Mouse (Mus musculus): ENCODE data around the gene Trf. TPM values are rescaled to one million over a fixed set of nuclear protein-coding genes. Genes with fewer than 3 reads are reported as not detected.
"Not testable (repeated sequence)": the region's sequence is repeated elsewhere in the genome, so short reads cannot be mapped to it uniquely, and the experiment has no call there.

Gene Trf
- polyA plus RNA-seq, 1 experiment from 2014 or later: 26.3 TPM

GRCm38 (mm10) chr9:103180807-103181565 lies 49.3 kb downstream of the Trf start:
- Histone ChIP-seq H3K9ac (0 out of 2 replicates have a peak overlapping the region, but pooled peaks have one; percentile 33), H3K27me3 (replicated peaks) (no peaks in the 10 kb centered on the region), H3K4me3 (peak overlapping the region; percentile 23), H3K4me1 (peaks cover 14% of the 10 kb centered on the region), H3K36me3 (peaks cover 17% of the 10 kb centered on the region), H3K27ac (no peak overlapping the region), H3K4me2 (replicated peaks) (peak overlapping the region; percentile 61), H3K9me3 (no peaks in the 10 kb centered on the region)
- 4% methylated on average over 20 of the region's 20 CpGs for WGBS
- ATAC-seq (ENCODE audit: low FRiP score, low read depth): peak; percentile 81

- WGBS: 70% methylated on average over 3 of the region's 3 CpGs
- Histone ChIP-seq H3K4me2 (replicated peaks) (peak overlapping the region; percentile 61), H3K9ac (0 out of 2 replicates have a peak overlapping the region, but pooled peaks have one; percentile 33), H3K4me1 (peaks cover 14% of the 10 kb centered on the region), H3K4me3 (no peak overlapping the region), H3K27ac (no peak overlapping the region), H3K36me3 (peaks cover 17% of the 10 kb centered on the region), H3K9me3 (no peaks in the 10 kb centered on the region), H3K27me3 (replicated peaks) (no peaks in the 10 kb centered on the region)
- ATAC-seq (ENCODE audit: low FRiP score, low read depth): no peak
Observed at GRCm38 (mm10) chr9:103180303-103180702, 49.9 kb downstream of the Trf start.

GRCm38 (mm10) chr9:103175692-103176091 lies 54.6 kb downstream of the Trf start:
- no peaks in the 10 kb centered on the region for H3K27me3 ChIP-seq (replicated peaks)
- no peak for ATAC-seq (ENCODE audit: low FRiP score, low read depth)
- peaks cover 13% of the 10 kb centered on the region; the same call in 1 of the 2 replicates for H3K36me3 ChIP-seq
- WGBS: 96% methylated on average over 7 of the region's 7 CpGs
- no peaks in the 10 kb centered on the region for H3K9me3 ChIP-seq
- H3K4me3 ChIP-seq: no peak overlapping the region
- no peak overlapping the region for H3K4me2 ChIP-seq (replicated peaks)
- H3K4me1 ChIP-seq: peaks cover 15% of the 10 kb centered on the region
- no peak overlapping the region for H3K27ac ChIP-seq
- no peak overlapping the region for H3K9ac ChIP-seq

- WGBS: 54% methylated on average over 6 of the region's 6 CpGs
- Histone ChIP-seq H3K9ac (no peak overlapping the region), H3K9me3 (no peaks in the 10 kb centered on the region), H3K4me1 (peaks cover 8% of the 10 kb centered on the region), H3K4me3 (no peak overlapping the region), H3K4me2 (replicated peaks) (no peak overlapping the region), H3K27me3 (replicated peaks) (no peaks in the 10 kb centered on the region), H3K27ac (no peak overlapping the region), H3K36me3 (peaks cover 13% of the 10 kb centered on the region; the same call in 1 of the 2 replicates)
- ATAC-seq (ENCODE audit: low FRiP score, low read depth): no peak
Observed at GRCm38 (mm10) chr9:103174771-103175519, 55.3 kb downstream of the Trf start.

- Histone ChIP-seq H3K27ac (no peak overlapping the region), H3K36me3 (peaks cover 50% of the 10 kb centered on the region), H3K4me2 (replicated peaks) (no peak overlapping the region), H3K9me3 (no peaks in the 10 kb centered on the region), H3K27me3 (replicated peaks) (no peaks in the 10 kb centered on the region), H3K9ac (no peak overlapping the region), H3K4me1 (peaks cover 6% of the 10 kb centered on the region), H3K4me3 (no peak overlapping the region)
- ATAC-seq (ENCODE audit: low FRiP score, low read depth): no peak
- WGBS: 69% methylated on average over 7 of the region's 7 CpGs
Observed at GRCm38 (mm10) chr9:103168771-103169170, 61.5 kb downstream of the Trf start.

GRCm38 (mm10) chr9:103168046-103168445 lies 62.2 kb downstream of the Trf start:
- Histone ChIP-seq H3K27me3 (replicated peaks) (no peaks in the 10 kb centered on the region), H3K9ac (no peak overlapping the region), H3K36me3 (peaks cover 57% of the 10 kb centered on the region), H3K4me2 (replicated peaks) (no peak overlapping the region), H3K9me3 (no peaks in the 10 kb centered on the region), H3K4me3 (no peak overlapping the region), H3K27ac (no peak overlapping the region), H3K4me1 (peaks cover 6% of the 10 kb centered on the region)
- peak; percentile 48; the same call in 1 of the 2 replicates for ATAC-seq (ENCODE audit: low FRiP score, low read depth)
- 77% methylated on average over 6 of the region's 6 CpGs for WGBS

- Histone ChIP-seq H3K4me2 (replicated peaks) (no peak overlapping the region), H3K36me3 (peaks cover 70% of the 10 kb centered on the region), H3K4me1 (no peaks in the 10 kb centered on the region; the same call in 1 of the 2 replicates), H3K9ac (no peak overlapping the region), H3K27ac (no peak overlapping the region), H3K4me3 (no peak overlapping the region), H3K9me3 (no peaks in the 10 kb centered on the region), H3K27me3 (replicated peaks) (no peaks in the 10 kb centered on the region)
- no peak for ATAC-seq (ENCODE audit: low FRiP score, low read depth)
- 80% methylated on average over 15 of the region's 15 CpGs for WGBS
Observed at GRCm38 (mm10) chr9:103163806-103164205, 66.4 kb downstream of the Trf start.

GRCm38 (mm10) chr9:103155158-103155557 lies 75.1 kb downstream of the Trf start:
- H3K4me1 ChIP-seq; H3K9ac ChIP-seq; H3K27ac ChIP-seq; H3K4me3 ChIP-seq; H3K9me3 ChIP-seq; H3K4me2 ChIP-seq (replicated peaks); H3K36me3 ChIP-seq; H3K27me3 ChIP-seq (replicated peaks); ATAC-seq (ENCODE audit: low FRiP score, low read depth): not testable (repeated sequence)
- 90% methylated on average over 7 of the region's 7 CpGs for WGBS

GRCm38 (mm10) chr9:103154568-103154967 lies 75.7 kb downstream of the Trf start:
- Histone ChIP-seq H3K4me3 (no peak overlapping the region), H3K4me1 (no peaks in the 10 kb centered on the region), H3K36me3 (peaks cover 4% of the 10 kb centered on the region; the same call in 1 of the 2 replicates), H3K4me2 (replicated peaks) (no peak overlapping the region), H3K27me3 (replicated peaks) (no peaks in the 10 kb centered on the region), H3K9ac (no peak overlapping the region), H3K9me3 (no peaks in the 10 kb centered on the region), H3K27ac (no peak overlapping the region)
- no peak for ATAC-seq (ENCODE audit: low FRiP score, low read depth)
- WGBS: 86% methylated on average over 2 of the region's 2 CpGs

Other genes with a start within 250 kb of the Trf start
- 0.69 and 0.86 TPM in 2 replicates for gene Slco2a1, start 241.7 kb downstream of the Trf start, polyA plus RNA-seq (2016; fragmentation: Nextera tagmentation; extraction: Ambion mirVana)
- 55.5 and 61.1 TPM in 2 replicates for gene Rab6b, start 118.7 kb downstream of the Trf start, polyA plus RNA-seq (2016; fragmentation: Nextera tagmentation; extraction: Ambion mirVana)
- 54.0 and 54.3 TPM in 2 replicates for gene Srprb, start 28.3 kb downstream of the Trf start, polyA plus RNA-seq (2016; fragmentation: Nextera tagmentation; extraction: Ambion mirVana)
- 4.6 and 7.3 TPM in 2 replicates for gene Gm20425, start 137 bp downstream of the Trf start, polyA plus RNA-seq (2016; fragmentation: Nextera tagmentation; extraction: Ambion mirVana)
- 1.9 and 2.2 TPM in 2 replicates for gene 1300017J02Rik, start 74.6 kb upstream of the Trf start, polyA plus RNA-seq (2016; fragmentation: Nextera tagmentation; extraction: Ambion mirVana)
- 47.9 and 49.1 TPM in 2 replicates for gene Topbp1, start 74.8 kb upstream of the Trf start, polyA plus RNA-seq (2016; fragmentation: Nextera tagmentation; extraction: Ambion mirVana)
- 78.7 and 93.5 TPM in 2 replicates for gene Cdv3, start 135.4 kb upstream of the Trf start, polyA plus RNA-seq (2016; fragmentation: Nextera tagmentation; extraction: Ambion mirVana)
- gene Bfsp2, start 250.0 kb upstream of the Trf start, polyA plus RNA-seq (2016; fragmentation: Nextera tagmentation; extraction: Ambion mirVana): 0.62 and 0.83 TPM in 2 replicates